Mouse (Mus musculus): ENCODE data around the gene Gm20671. TPM values are rescaled to one million over a fixed set of nuclear protein-coding genes. Genes with fewer than 3 reads are reported as not detected.
"Not testable (repeated sequence)": the region's sequence is repeated elsewhere in the genome, so short reads cannot be mapped to it uniquely, and the experiment has no call there.

The Gm20671 gene
- polyA plus RNA-seq, 1 experiment from 2014 or later, result not detected

DNA sequence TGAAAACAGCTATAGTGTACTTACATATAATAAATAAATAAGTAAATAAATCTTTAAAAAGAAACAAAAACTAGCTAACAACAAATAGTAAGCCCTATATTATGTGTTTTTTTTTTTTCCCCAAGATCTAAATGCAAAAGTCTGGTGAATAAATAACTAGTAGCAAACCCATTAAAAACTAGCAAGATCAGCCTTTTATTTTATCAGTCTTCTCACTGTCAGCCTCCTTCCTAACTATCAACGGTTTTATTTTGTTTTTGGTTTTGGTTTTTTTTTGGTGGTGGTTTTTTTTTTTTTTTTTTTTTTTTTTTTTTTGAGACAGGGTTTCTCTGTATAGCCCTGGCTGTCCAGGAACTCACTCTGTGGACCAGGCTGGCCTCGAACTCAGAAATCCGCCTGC is 22.7 kb upstream of the Gm20671 start:
- not testable (repeated sequence) for H3K4me3 ChIP-seq; DNase-seq (ENCODE audit: extremely low spot score, low spot score); H3K27ac ChIP-seq; H3K9me3 ChIP-seq; H3K27me3 ChIP-seq (ENCODE audit: poor library complexity, severe bottlenecking)
- WGBS, result 91% methylated on average over 3 of the region's 3 CpGs
- H3K4me1 ChIP-seq, result peaks cover 33% of the 10 kb centered on the region
- peaks cover 71% of the 10 kb centered on the region for H3K36me3 ChIP-seq (replicated peaks)

DNA sequence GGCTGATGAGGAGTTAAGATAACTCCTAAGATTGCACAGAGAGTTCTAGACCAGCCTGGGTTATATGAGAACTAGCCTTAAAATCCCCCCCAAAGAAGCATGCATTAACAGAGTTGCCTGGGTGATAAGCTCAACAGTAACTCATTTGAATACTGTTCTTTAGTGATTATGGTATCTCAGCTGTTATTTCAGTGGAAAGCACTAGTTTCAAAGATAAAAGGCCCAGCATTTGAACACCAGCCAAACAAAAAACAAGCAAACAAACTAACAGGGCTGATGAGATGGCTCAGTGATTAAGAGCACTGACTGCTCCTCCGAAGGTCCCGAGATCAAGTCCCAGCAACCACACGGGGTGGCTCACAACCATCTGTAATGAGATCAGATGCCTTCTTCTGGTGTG is 22.3 kb upstream of the Gm20671 start:
- H3K4me1 ChIP-seq, result peaks cover 29% of the 10 kb centered on the region
- DNase-seq (ENCODE audit: extremely low spot score, low spot score), result no peak
- H3K36me3 ChIP-seq (replicated peaks), result peaks cover 75% of the 10 kb centered on the region
- no peak overlapping the region for H3K27ac ChIP-seq
- WGBS, result 95% methylated on average over 3 of the region's 3 CpGs
- H3K9me3 ChIP-seq, result 0 out of 2 replicates have a peak, but pooled peaks cover 2% of the 10 kb centered on the region
- no peak overlapping the region for H3K4me3 ChIP-seq
- H3K27me3 ChIP-seq (ENCODE audit: poor library complexity, severe bottlenecking), result no peaks in the 10 kb centered on the region

GRCm38 (mm10) chr5:32840029-32840428 is 13.1 kb upstream of the Gm20671 start:
- H3K36me3 ChIP-seq (replicated peaks), result peaks cover 93% of the 10 kb centered on the region

GRCm38 (mm10) chr5:32836976-32837375 is 10.1 kb upstream of the Gm20671 start:
- Histone ChIP-seq H3K4me3 (no peak overlapping the region), H3K4me1 (no peaks in the 10 kb centered on the region), H3K36me3 (replicated peaks) (peaks cover 92% of the 10 kb centered on the region), H3K27me3 (ENCODE audit: poor library complexity, severe bottlenecking) (no peaks in the 10 kb centered on the region), H3K27ac (no peak overlapping the region), H3K9me3 (no peaks in the 10 kb centered on the region)
- DNase-seq (ENCODE audit: extremely low spot score, low spot score), result no peak
- WGBS, result 96% methylated on average over 5 of the region's 5 CpGs

More at GRCm38 (mm10) chr5:32840029-32840428, 13.1 kb upstream of the Gm20671 start:
- no peak overlapping the region for H3K27ac ChIP-seq
- WGBS, result 94% methylated on average over 2 of the region's 2 CpGs
- DNase-seq (ENCODE audit: extremely low spot score, low spot score), result no peak
- no peak overlapping the region for H3K4me3 ChIP-seq
- no peaks in the 10 kb centered on the region for H3K4me1 ChIP-seq
- H3K9me3 ChIP-seq, result no peaks in the 10 kb centered on the region
- no peaks in the 10 kb centered on the region for H3K27me3 ChIP-seq (ENCODE audit: poor library complexity, severe bottlenecking)

GRCm38 (mm10) chr5:32834497-32834896 is 7.6 kb upstream of the Gm20671 start:
- no peak for DNase-seq (ENCODE audit: extremely low spot score, low spot score)
- Histone ChIP-seq H3K4me3 (no peak overlapping the region), H3K27me3 (ENCODE audit: poor library complexity, severe bottlenecking) (no peaks in the 10 kb centered on the region), H3K9me3 (no peaks in the 10 kb centered on the region), H3K4me1 (no peaks in the 10 kb centered on the region), H3K36me3 (replicated peaks) (peaks cover 96% of the 10 kb centered on the region), H3K27ac (no peak overlapping the region)
- WGBS, result 92% methylated on average over 1 of the region's 1 CpGs

DNA sequence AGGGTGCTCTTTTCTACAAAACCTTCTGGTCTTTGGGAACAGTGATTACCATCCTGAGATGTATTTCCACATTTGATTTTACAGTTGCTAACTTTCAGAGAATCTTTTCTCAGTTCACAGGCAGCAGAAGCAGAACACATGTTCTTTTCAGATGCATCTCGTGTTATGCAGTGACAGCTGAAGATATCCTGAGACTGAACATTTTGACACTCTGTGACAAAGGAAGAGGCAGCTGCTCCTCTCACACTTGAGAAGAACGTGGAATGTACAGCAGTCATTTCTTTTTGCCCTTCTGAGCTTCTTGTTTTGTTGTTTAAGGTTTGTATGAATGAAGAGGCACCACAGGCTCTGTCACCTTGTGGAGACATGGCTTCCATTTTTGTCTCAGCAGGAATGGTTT is 3.1 kb upstream of the Gm20671 start:
- no peaks in the 10 kb centered on the region for H3K9me3 ChIP-seq
- no peaks in the 10 kb centered on the region for H3K27me3 ChIP-seq (ENCODE audit: poor library complexity, severe bottlenecking)
- H3K4me3 ChIP-seq, result no peak overlapping the region
- no peak overlapping the region for H3K27ac ChIP-seq
- H3K36me3 ChIP-seq (replicated peaks), result peaks cover 97% of the 10 kb centered on the region
- WGBS, result 86% methylated on average over 2 of the region's 2 CpGs
- no peaks in the 10 kb centered on the region for H3K4me1 ChIP-seq
- no peak for DNase-seq (ENCODE audit: extremely low spot score, low spot score)

- peaks cover 90% of the 10 kb centered on the region for H3K36me3 ChIP-seq (replicated peaks)
Observed at GRCm38 (mm10) chr5:32828766-32829165, 1.9 kb upstream of the Gm20671 start.

DNA sequence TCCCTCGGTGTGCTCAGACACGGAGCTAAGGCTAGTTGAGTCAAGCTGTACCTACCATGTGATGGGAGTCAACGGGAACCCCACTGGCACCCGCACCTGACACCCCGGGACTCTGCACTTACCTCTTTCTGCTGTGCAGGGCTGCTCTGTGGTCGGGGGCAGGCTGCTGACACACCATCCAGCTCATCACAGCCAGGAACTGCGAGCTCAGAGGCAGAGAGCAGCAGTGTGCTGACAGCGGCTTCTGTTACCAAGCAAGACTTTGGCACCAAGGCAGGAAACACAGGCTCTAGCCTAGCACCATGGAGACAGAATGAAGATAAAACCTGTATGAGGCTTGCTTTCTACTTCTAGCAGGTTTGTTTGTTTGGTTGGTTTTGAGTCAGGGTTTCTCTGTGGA is 6.4 kb downstream of the Gm20671 start:
- H3K27ac ChIP-seq, result no peak overlapping the region
- no peaks in the 10 kb centered on the region for H3K4me1 ChIP-seq
- no peaks in the 10 kb centered on the region for H3K27me3 ChIP-seq (ENCODE audit: poor library complexity, severe bottlenecking)
- DNase-seq (ENCODE audit: extremely low spot score, low spot score), result no peak
- H3K36me3 ChIP-seq (replicated peaks), result peaks cover 87% of the 10 kb centered on the region
- no peaks in the 10 kb centered on the region for H3K9me3 ChIP-seq
- no peak overlapping the region for H3K4me3 ChIP-seq
- WGBS, result 94% methylated on average over 8 of the region's 8 CpGs

More at GRCm38 (mm10) chr5:32828766-32829165, 1.9 kb upstream of the Gm20671 start:
- not testable (repeated sequence) for DNase-seq (ENCODE audit: extremely low spot score, low spot score); H3K4me1 ChIP-seq; H3K4me3 ChIP-seq; H3K27me3 ChIP-seq (ENCODE audit: poor library complexity, severe bottlenecking); H3K9me3 ChIP-seq; H3K27ac ChIP-seq
- 98% methylated on average over 1 of the region's 1 CpGs for WGBS

- Histone ChIP-seq H3K36me3 (replicated peaks) (peaks cover 82% of the 10 kb centered on the region), H3K27ac (no peak overlapping the region), H3K4me3 (no peak overlapping the region), H3K4me1 (no peaks in the 10 kb centered on the region), H3K9me3 (no peaks in the 10 kb centered on the region), H3K27me3 (ENCODE audit: poor library complexity, severe bottlenecking) (no peaks in the 10 kb centered on the region)
- DNase-seq (ENCODE audit: extremely low spot score, low spot score), result no peak
- WGBS, result 97% methylated on average over 4 of the region's 4 CpGs
Observed at GRCm38 (mm10) chr5:32815396-32815795, 11.5 kb downstream of the Gm20671 start.

- not testable (repeated sequence) for H3K27me3 ChIP-seq (ENCODE audit: poor library complexity, severe bottlenecking); H3K4me3 ChIP-seq; H3K9me3 ChIP-seq; H3K27ac ChIP-seq; DNase-seq (ENCODE audit: extremely low spot score, low spot score)
- Histone ChIP-seq H3K36me3 (replicated peaks) (peaks cover 40% of the 10 kb centered on the region), H3K4me1 (peaks cover 15% of the 10 kb centered on the region)
- whole genome bisulfite sequencing, result 91% methylated on average over 1 of the region's 1 CpGs
Observed at GRCm38 (mm10) chr5:32786454-32786853, 40.5 kb downstream of the Gm20671 start.

- H3K4me3 ChIP-seq, result peak within 1 kb of the TSS; percentile 94
- H3K4me1 ChIP-seq, result peaks cover 15% of the 10 kb centered on the region
- H3K27ac ChIP-seq, result peak within 1 kb of the TSS; percentile 85
- H3K9me3 ChIP-seq, result no peaks in the 10 kb centered on the region
- H3K27me3 ChIP-seq (ENCODE audit: poor library complexity, severe bottlenecking), result no peaks in the 10 kb centered on the region
- under 1% methylated on average over 52 of the region's 52 CpGs for WGBS
- DNase-seq (ENCODE audit: extremely low spot score, low spot score), result peak; percentile 92
- H3K36me3 ChIP-seq (replicated peaks), result peaks cover 37% of the 10 kb centered on the region
Observed at GRCm38 (mm10) chr5:32785313-32785915, 41.5 kb downstream of the Gm20671 start, which contains the start of gene Pisd. Pisd (minus strand) TSS chr5:32785646.

DNA sequence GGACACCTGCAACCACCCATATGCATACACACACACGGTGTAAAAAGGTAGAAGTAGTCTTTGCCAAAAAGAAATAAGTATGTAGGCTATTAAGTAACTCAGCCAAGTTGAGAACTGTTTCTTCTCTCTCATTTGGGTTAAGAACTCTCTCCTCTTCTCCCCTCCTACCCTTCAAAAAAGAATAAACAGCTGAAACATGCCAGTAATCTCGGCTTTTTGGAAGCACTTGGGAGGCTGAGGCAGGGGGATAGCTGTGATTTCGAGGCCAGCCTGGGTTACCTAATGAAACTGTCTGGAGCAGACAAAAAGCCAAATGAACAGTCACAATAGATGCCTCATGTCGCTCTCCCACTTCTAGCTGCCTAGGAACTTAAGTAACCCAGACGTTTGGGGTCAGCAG is 42.2 kb downstream of the Gm20671 start:
- WGBS, result 25% methylated on average over 5 of the region's 5 CpGs
- no peaks in the 10 kb centered on the region for H3K9me3 ChIP-seq

DNA sequence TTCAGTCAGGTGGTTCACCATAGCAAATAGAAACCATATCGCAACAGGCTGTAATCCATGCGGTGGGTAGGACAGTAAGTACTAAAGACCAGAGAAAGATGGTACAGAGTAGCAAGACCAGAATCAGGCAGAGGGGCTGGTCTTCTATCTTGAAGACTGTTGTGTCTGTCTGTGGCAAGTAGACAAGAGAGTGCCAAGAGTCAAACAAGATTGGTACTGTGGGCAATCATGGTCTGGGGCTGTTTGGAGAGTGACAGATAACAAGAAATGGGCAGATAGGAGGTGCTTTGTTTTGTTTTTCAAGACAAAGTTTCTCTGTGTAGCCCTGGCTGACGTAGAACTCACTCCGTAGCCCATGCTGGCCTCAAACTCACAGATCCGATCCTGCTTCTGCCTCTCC is 45.3 kb downstream of the Gm20671 start:
- DNase-seq (ENCODE audit: extremely low spot score, low spot score), result no peak
- 92% methylated on average over 5 of the region's 5 CpGs for WGBS
- no peaks in the 10 kb centered on the region for H3K9me3 ChIP-seq
- no peak overlapping the region for H3K27ac ChIP-seq
- H3K4me3 ChIP-seq, result no peak overlapping the region
- peaks cover 16% of the 10 kb centered on the region for H3K36me3 ChIP-seq (replicated peaks)
- H3K4me1 ChIP-seq, result peaks cover 15% of the 10 kb centered on the region
- no peaks in the 10 kb centered on the region for H3K27me3 ChIP-seq (ENCODE audit: poor library complexity, severe bottlenecking)

More for the DNA sequence above, 42.2 kb downstream of the Gm20671 start:
- Histone ChIP-seq H3K27me3 (ENCODE audit: poor library complexity, severe bottlenecking) (no peaks in the 10 kb centered on the region), H3K27ac (no peak overlapping the region; the same call in 1 of the 2 replicates), H3K4me1 (peaks cover 15% of the 10 kb centered on the region), H3K4me3 (peak overlapping the region; percentile 94), H3K36me3 (replicated peaks) (peaks cover 40% of the 10 kb centered on the region)
- DNase-seq (ENCODE audit: extremely low spot score, low spot score), result no peak

Measured in forebrain, embryonic 10.5 days (tissue).